8 mouse cellular contexts compared by ENCODE assay signal in the genomic region with DNA sequence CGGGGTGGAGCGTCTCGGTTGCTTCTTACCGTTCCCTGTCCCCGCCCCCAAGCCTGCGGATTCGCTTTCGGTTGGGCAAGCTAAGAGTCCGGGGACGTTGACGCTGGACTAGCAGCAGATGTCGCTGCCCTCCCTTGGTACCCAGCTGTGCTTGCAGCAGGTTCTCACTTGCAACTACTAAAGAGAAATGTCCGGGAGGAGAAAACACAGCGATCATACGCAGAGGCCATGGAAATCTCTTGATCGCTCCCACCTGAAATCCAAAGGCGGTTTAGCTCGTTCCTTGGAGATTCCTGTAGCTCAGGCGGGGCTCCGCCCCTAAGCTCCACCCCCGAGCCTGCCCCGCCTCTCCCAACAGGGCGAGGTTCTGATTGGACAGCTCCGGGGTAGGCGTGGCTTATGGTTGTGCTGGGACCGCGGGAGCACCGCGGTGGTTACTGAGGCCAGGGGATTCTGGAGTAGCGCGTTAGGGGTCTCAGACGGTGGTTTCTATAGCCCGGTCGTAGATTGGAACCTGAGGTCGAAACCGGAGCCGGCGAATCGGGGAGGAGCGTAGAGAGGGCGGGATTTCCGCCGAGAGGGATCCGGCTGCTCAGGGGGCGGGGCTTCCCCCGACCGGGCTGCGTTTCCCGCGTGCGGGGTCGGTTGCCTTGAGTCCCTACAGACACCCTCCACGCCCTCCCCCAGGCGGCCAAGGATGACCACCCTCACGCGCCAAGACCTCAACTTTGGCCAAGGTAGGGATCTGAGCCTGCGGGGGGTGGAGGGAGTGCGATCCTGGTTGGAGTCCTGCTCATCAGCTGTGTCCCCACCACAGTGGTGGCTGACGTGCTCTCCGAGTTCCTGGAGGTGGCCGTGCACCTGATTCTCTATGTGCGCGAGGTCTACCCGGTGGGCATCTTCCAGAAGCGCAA. TPM values are rescaled to one million over a fixed set of nuclear protein-coding genes. Genes with fewer than 3 reads are reported as not detected.
DNase-seq lines count a peak whose midpoint lies in the region; ATAC-seq lines count a peak whose summit lies in the region.

No protein-coding gene starts in this region.

- DNase-seq in CD4-positive, CD25-positive, alpha-beta regulatory T cell, adult 2 months (ENCODE audit: low read depth, low spot score): peak; percentile 95
- DNase-seq in fat pad, adult 2 months (ENCODE audit: extremely low read depth, low read depth, low spot score): peak; percentile 31
- DNase-seq in kidney, postnatal 14 days: peak; percentile 94
- peak; percentile 89 for DNase-seq in liver, embryonic 13.5 days
- DNase-seq in neural tube, embryonic 10.5 days (ENCODE audit: extremely low spot score, low spot score): peak; percentile 98

- peak overlapping the region; percentile 94 for H3K27ac ChIP-seq in brown adipose tissue, adult 24 weeks (replicated peaks; ENCODE audit: low read depth, low read length)
- peak overlapping the region; percentile 81 to 84; a peak in 3 of 4 replicates for H3K27ac ChIP-seq in heart, embryonic 14.5 days (replicated peaks in 1 of 2; ENCODE audit: control insufficient read depth in 1 of 2, insufficient read depth in 1 of 2, low read depth in 2 of 2, low read length in 2 of 2)
- peak overlapping the region; percentile 63 for H3K27ac ChIP-seq in liver, embryonic 13.5 days
- peak overlapping the region; percentile 90 for H3K27ac ChIP-seq in stomach, embryonic 16.5 days (ENCODE audit: low read length)

- under 1% methylated on average over 65 of the region's 65 CpGs for WGBS in heart, embryonic 14.5 days
- WGBS in liver, embryonic 13.5 days (ENCODE audit: insufficient replicate concordance): under 1% methylated on average over 65 of the region's 65 CpGs
- WGBS in stomach, embryonic 16.5 days: under 1% methylated on average over 65 of the region's 65 CpGs

- H3K4me2 ChIP-seq in heart, embryonic 14.5 days (ENCODE audit: low read length): peak overlapping the region; percentile 97
- H3K4me2 ChIP-seq in liver, embryonic 13.5 days: peak overlapping the region; percentile 97
- peak overlapping the region; percentile 97 for H3K4me2 ChIP-seq in stomach, embryonic 16.5 days (ENCODE audit: low read depth, low read length)

- H3K36me3 ChIP-seq in heart, embryonic 14.5 days (ENCODE audit: control insufficient read depth, insufficient read depth, low read length): peaks cover 10% of the 10 kb centered on the region
- peaks cover 5% of the 10 kb centered on the region for H3K36me3 ChIP-seq in liver, embryonic 13.5 days
- no peaks in the 10 kb centered on the region for H3K36me3 ChIP-seq in stomach, embryonic 16.5 days (ENCODE audit: control insufficient read depth, insufficient read depth, low read length)

- no peaks in the 10 kb centered on the region for H3K4me1 ChIP-seq in brown adipose tissue, adult 24 weeks (ENCODE audit: control insufficient read depth, insufficient read depth, insufficient read length, low read length)
- H3K4me1 ChIP-seq in heart, embryonic 14.5 days (ENCODE audit: control insufficient read depth in 2 of 2, insufficient read depth in 2 of 2, low read length in 2 of 2): 0 out of 4 replicates have a peak, but pooled peaks cover 0 to 3% of the 10 kb centered on the region in 2 experiments
- peaks cover 16% of the 10 kb centered on the region for H3K4me1 ChIP-seq in liver, embryonic 13.5 days (replicated peaks)
- peaks cover 10% of the 10 kb centered on the region; the same call in 1 of the 2 replicates for H3K4me1 ChIP-seq in stomach, embryonic 16.5 days (ENCODE audit: control insufficient read depth, insufficient read depth, low read length)

- peak; percentile 91 for ATAC-seq in heart, embryonic 14.5 days (ENCODE audit: insufficient number of reproducible peaks, insufficient read depth, low FRiP score, low read depth)
- ATAC-seq in liver, embryonic 13.5 days (ENCODE audit: low read depth): peak; percentile 90
- ATAC-seq in stomach, embryonic 16.5 days (ENCODE audit: insufficient read depth, low FRiP score): peak; percentile 96

- no peaks in the 10 kb centered on the region for H3K9me3 ChIP-seq in heart, embryonic 14.5 days (ENCODE audit: control insufficient read depth, low read length)
- H3K9me3 ChIP-seq in liver, embryonic 13.5 days (replicated peaks): no peaks in the 10 kb centered on the region
- no peaks in the 10 kb centered on the region for H3K9me3 ChIP-seq in stomach, embryonic 16.5 days (replicated peaks; ENCODE audit: control insufficient read depth, low read length)

- peak overlapping the region; percentile 87 for H3K4me3 ChIP-seq in brown adipose tissue, adult 24 weeks (ENCODE audit: insufficient read depth, low read depth, low read length)
- peak overlapping the region; percentile 77 to 83 for H3K4me3 ChIP-seq in heart, embryonic 14.5 days (ENCODE audit: control insufficient read depth in 1 of 2, insufficient read depth in 1 of 2, low read depth in 1 of 2, low read length in 2 of 2)
- H3K4me3 ChIP-seq in liver, embryonic 13.5 days (replicated peaks): peak overlapping the region; percentile 73
- H3K4me3 ChIP-seq in stomach, embryonic 16.5 days (replicated peaks; ENCODE audit: low read length): peak overlapping the region; percentile 89

- H3K9ac ChIP-seq in heart, embryonic 14.5 days (ENCODE audit: low read length): peak overlapping the region; percentile 80
- peak overlapping the region; percentile 77 for H3K9ac ChIP-seq in liver, embryonic 13.5 days
- peak overlapping the region; percentile 84 for H3K9ac ChIP-seq in stomach, embryonic 16.5 days (ENCODE audit: low read length)

- H3K27me3 ChIP-seq in heart, embryonic 14.5 days (ENCODE audit: control insufficient read depth, insufficient read depth, low read length): peaks cover 23% of the 10 kb centered on the region
- peaks cover 27% of the 10 kb centered on the region for H3K27me3 ChIP-seq in liver, embryonic 13.5 days
- peaks cover 9% of the 10 kb centered on the region for H3K27me3 ChIP-seq in stomach, embryonic 16.5 days (ENCODE audit: control insufficient read depth, insufficient read depth, low read length)

RNA-seq across cellular contexts. Expression of a gene that starts 9.9 kb away (rescaled TPM):
- not detected in 2 replicates for polyA plus RNA-seq in brown adipose tissue, adult 24 weeks (2012; ENCODE audit: insufficient read depth, insufficient read length, missing spikeins)
- not detected in 2 replicates for polyA plus RNA-seq in heart, embryonic 14.5 days (2014; fragmentation: Nextera tagmentation; extraction: Ambion mirVana)
- polyA plus RNA-seq in liver, embryonic 13.5 days (2015; fragmentation: Nextera tagmentation; extraction: Ambion mirVana): 0.09 and 0.13 TPM in 2 replicates
- 0.04 and 0.06 TPM in 2 replicates for polyA plus RNA-seq in stomach, embryonic 16.5 days (2015; fragmentation: Nextera tagmentation; extraction: Ambion mirVana)

RNA-seq across cellular contexts. Expression of a gene that starts 10.2 kb away (rescaled TPM):
- 21.6 and 26.2 TPM in 2 replicates for polyA plus RNA-seq in brown adipose tissue, adult 24 weeks (2012; ENCODE audit: insufficient read depth, insufficient read length, missing spikeins)
- 40.9 and 42.1 TPM in 2 replicates for polyA plus RNA-seq in heart, embryonic 14.5 days (2014; fragmentation: Nextera tagmentation; extraction: Ambion mirVana)
- 19.4 and 21.0 TPM in 2 replicates for polyA plus RNA-seq in liver, embryonic 13.5 days (2015; fragmentation: Nextera tagmentation; extraction: Ambion mirVana)
- 35.1 and 36.1 TPM in 2 replicates for polyA plus RNA-seq in stomach, embryonic 16.5 days (2015; fragmentation: Nextera tagmentation; extraction: Ambion mirVana)

RNA-seq across cellular contexts. Expression of a gene that starts 11.6 kb away (rescaled TPM):
- polyA plus RNA-seq in brown adipose tissue, adult 24 weeks (2012; ENCODE audit: insufficient read depth, insufficient read length, missing spikeins): 37.2 and 41.9 TPM in 2 replicates
- 18.5 and 18.8 TPM in 2 replicates for polyA plus RNA-seq in heart, embryonic 14.5 days (2014; fragmentation: Nextera tagmentation; extraction: Ambion mirVana)
- polyA plus RNA-seq in liver, embryonic 13.5 days (2015; fragmentation: Nextera tagmentation; extraction: Ambion mirVana): 16.5 and 16.9 TPM in 2 replicates
- 16.2 and 17.4 TPM in 2 replicates for polyA plus RNA-seq in stomach, embryonic 16.5 days (2015; fragmentation: Nextera tagmentation; extraction: Ambion mirVana)

RNA-seq across cellular contexts. Expression of a gene that starts 19.9 kb away (rescaled TPM):
- polyA plus RNA-seq in brown adipose tissue, adult 24 weeks (2012; ENCODE audit: insufficient read depth, insufficient read length, missing spikeins): 9.1 and 21.6 TPM in 2 replicates
- polyA plus RNA-seq in heart, embryonic 14.5 days (2014; fragmentation: Nextera tagmentation; extraction: Ambion mirVana): 28.3 and 31.2 TPM in 2 replicates
- 0.93 and 1.0 TPM in 2 replicates for polyA plus RNA-seq in liver, embryonic 13.5 days (2015; fragmentation: Nextera tagmentation; extraction: Ambion mirVana)
- polyA plus RNA-seq in stomach, embryonic 16.5 days (2015; fragmentation: Nextera tagmentation; extraction: Ambion mirVana): 6.5 and 7.5 TPM in 2 replicates

RNA-seq across cellular contexts. Expression of a gene that starts 20.1 kb away (rescaled TPM):
- not detected in 2 replicates for polyA plus RNA-seq in brown adipose tissue, adult 24 weeks (2012; ENCODE audit: insufficient read depth, insufficient read length, missing spikeins)
- 0.15 TPM in 1 of 2 replicates, not detected in the other for polyA plus RNA-seq in heart, embryonic 14.5 days (2014; fragmentation: Nextera tagmentation; extraction: Ambion mirVana)
- 0.22 and 0.36 TPM in 2 replicates for polyA plus RNA-seq in liver, embryonic 13.5 days (2015; fragmentation: Nextera tagmentation; extraction: Ambion mirVana)
- 0.29 and 0.58 TPM in 2 replicates for polyA plus RNA-seq in stomach, embryonic 16.5 days (2015; fragmentation: Nextera tagmentation; extraction: Ambion mirVana)

Comparison
In these comparisons a context has a peak if more than half of its experiments do, and no peak if none do; other contexts are left out.
1. Peak in every context shown above with its lines: DNase-seq, ATAC-seq, H3K4me3 ChIP-seq and H3K27ac ChIP-seq.
2. DNase-seq: peak in every context shown above with its lines; median percentile 98 in neural tube, embryonic 10.5 days; 95 in CD4-positive, CD25-positive, alpha-beta regulatory T cell, adult 2 months; 94 in kidney, postnatal 14 days; 89 in liver, embryonic 13.5 days; 31 in fat pad, adult 2 months.